Mouse (Mus musculus): ENCODE results near the gene Prmt7.
A peak's percentile ranks its signal among the peaks of the same experiment; 100 is the strongest.
"Not testable (repeated sequence)": the region's sequence is repeated elsewhere in the genome, so short reads cannot be mapped to it uniquely, and the experiment has no call there.

Prmt7 gene

DNA sequence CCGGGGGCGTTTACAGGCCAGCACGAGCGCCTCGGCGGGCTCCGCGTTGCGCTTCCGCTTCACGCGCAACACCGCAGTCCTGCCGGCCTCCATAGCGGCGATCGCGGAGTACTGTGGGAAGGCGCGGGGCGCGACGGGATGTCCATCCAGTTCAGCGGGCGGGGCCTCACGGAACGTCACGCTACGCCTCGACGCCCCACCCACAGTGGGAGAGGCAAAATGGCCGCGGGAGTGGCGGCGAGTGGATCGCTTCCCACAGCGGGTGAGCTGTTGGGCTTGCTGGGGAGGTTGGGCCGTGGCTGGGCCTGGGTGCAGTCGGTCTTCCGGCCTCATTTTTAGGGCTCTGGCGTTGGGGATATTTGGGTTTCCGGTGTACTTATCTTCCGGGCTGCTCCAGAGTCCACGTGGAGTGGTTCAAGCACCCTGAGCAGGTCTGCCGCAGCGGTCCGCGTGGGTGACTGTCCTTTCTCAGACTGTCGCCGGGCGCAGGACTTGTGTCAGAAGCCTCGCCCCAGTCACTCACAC, at the start of gene Prmt7, which contains the start of gene Slc7a6os:
TSS of gene Prmt7 (plus strand) at position 116 of the 525 bp plus-strand sequence.
TSS of gene Slc7a6os (minus strand) at position 115 of the 525 bp plus-strand sequence.
- peak; percentile 97 for DNase-seq

DNA sequence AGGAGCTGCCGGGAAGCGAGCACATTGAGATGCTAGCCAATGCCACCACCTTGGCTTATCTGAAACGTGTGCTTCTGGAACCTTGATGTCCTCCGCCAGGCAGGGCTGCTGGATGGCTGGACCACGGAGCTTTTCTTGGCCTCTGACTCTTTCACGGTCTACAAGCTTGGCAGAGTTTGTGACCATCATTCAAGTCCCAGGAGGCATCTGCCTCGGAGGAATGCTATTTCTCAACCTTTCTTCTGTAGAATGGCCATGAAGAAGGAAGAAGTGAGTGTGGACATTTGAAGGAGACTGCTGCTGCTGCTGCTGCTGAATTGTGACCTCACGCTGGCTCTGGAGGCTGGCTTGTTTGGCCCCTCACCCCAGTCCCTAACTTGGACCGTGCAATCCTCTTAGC, 47.5 kb upstream of the Prmt7 start:
- no peak for DNase-seq

- DNase-seq: peak; percentile 80
Measured at GRCm38 (mm10) chr8:106165460-106165859, 45.3 kb upstream of the Prmt7 start.

DNA sequence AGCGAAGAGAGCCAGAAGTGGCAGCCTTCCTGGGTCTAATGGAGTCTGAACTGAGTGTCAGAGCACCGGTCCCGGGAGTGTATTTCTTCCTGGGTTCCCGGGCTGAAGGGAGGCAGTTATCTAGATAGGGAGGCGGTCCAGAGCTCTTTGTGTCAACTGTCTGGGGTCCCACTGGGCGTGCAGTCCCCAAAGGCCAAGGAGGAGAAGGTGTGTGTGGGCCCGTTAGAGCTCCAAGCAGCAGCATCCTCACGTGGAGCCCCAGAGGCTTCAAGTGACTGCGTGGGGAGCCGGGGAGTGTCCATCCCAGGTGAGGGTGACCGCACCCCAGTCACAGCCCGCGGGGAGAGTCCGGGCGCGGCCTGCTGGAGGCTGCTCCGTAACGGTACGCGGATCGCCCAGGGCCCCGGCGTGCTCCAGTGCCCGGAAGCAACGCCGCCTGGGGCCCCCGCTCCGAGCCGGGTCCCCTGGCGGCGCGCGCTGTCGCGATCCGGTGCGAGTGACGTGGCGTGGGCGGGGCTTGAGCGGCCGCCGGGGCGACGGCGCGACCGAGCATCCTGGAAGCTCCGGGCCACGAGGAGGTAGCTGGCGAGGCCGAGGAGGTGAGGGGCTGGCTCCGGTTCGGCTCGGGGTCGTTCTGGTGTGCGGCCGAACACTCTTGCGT, 42.2 kb upstream of the Prmt7 start, which contains the start of gene Slc7a6:
TSS of gene Slc7a6 (plus strand) at position 502 of the 661 bp plus-strand sequence.
- DNase-seq: peak; percentile 83

GRCm38 (mm10) chr8:106169017-106169933, 41.5 kb upstream of the Prmt7 start:
- DNase-seq: peak; percentile 30

- DNase-seq: no peak
Measured at GRCm38 (mm10) chr8:106169934-106170480, 40.7 kb upstream of the Prmt7 start.

DNA sequence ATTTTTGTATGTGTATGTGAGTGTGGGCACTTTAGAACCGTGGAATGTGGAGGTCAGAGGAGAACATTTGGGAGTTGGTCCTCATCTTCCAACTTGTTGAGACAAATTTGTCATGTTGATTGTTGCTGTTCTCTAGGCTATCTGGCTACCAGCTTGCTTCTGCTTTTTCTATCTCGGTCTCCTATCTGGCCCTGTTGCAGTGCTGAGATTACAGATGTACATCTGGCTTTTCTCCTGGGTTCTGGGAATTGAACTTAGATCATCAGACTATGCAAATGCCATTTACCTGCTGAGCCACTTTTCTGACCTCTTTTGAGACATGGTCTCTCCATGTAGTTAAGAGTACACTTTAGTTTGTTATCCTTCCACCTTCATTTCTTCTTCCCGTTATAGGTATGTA, 37.2 kb upstream of the Prmt7 start:
- no peak for DNase-seq

GRCm38 (mm10) chr8:106176891-106177290, 33.8 kb upstream of the Prmt7 start:
- DNase-seq: no peak

GRCm38 (mm10) chr8:106177594-106177993, 33.1 kb upstream of the Prmt7 start:
- no peak for DNase-seq

DNA sequence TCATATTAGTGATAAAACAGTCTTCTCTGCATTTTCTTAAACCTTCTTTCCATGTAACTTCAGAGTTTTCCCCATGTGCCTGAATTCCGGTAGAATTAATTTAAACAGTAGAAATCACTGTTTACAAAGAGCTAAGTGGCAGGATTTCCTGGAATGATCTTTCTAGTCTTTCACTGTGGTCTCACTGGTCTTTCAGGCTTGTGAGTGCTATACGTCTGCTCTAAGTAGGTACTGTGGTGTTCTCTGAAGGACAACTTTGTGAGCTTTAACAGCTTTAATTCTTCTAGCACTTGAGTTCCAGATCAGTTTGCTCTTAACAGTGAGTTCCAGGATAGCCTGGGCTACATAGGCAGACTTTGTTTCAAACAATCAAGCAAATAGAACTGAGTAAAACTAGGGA, 32.3 kb upstream of the Prmt7 start:
- no peak for DNase-seq

DNA sequence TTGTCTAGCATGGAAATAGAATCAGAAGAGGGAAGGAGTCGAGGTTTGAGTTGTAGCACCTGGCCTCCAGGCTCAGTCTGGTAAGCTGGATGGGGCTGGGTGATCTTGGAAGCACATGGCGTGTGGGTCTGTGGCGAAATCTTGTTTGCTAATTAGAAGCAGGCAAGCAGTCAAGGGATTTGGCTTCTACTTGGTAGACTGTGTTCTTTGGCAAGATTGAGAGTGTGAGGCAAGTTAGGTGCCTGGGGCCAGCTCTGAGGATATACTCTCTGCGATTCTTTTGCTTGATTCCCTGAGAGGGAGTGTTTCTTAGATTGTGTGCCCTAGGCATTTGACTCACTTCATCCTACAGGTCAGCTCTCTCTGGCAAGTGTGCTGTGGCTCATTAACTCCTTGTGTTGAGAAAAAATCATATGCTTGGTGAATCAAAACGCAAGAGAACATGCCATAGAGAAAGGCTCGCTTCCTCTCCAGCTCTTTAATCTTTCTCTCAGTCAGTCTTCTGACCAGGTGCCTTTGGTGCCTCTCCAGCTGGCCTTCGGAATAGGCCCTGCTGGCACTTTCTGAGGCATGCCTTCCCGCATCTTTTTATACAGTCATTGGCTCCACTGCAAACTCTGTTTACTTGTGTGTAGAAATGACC, 25.0 kb upstream of the Prmt7 start:
- peak; percentile 21 for DNase-seq

- DNase-seq: no peak
Measured at GRCm38 (mm10) chr8:106186394-106186793, 24.3 kb upstream of the Prmt7 start.

- no peak for DNase-seq
Measured at GRCm38 (mm10) chr8:106189162-106189561, 21.6 kb upstream of the Prmt7 start.

GRCm38 (mm10) chr8:106191639-106192038, 19.1 kb upstream of the Prmt7 start:
- DNase-seq: no peak

- no peak for DNase-seq
Measured at GRCm38 (mm10) chr8:106193162-106193561, 17.6 kb upstream of the Prmt7 start.

DNA sequence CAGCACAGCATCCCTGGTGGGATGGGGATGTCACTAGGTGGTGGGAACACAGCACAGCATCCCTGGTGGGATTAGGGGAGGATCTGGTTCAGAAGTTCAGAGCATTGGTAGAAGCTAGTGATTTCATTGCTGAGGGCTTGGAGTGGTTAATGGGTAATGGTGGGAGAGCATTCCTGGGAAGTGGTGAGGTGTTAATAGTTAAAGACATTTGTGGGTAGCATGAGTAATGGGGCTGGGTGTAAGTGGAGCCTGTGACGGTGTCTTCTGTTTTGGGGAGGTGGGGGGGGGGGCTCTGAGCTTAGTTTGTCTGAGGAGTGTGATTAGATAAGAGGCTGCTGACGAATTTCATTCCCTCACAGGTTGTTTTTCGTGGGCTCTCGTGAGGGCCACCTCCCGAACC, 16.7 kb upstream of the Prmt7 start:
- DNase-seq: no peak

GRCm38 (mm10) chr8:106198741-106199140, 12.0 kb upstream of the Prmt7 start:
- peak; percentile 23 for DNase-seq

GRCm38 (mm10) chr8:106199596-106199995, 11.1 kb upstream of the Prmt7 start:
- DNase-seq: not testable (repeated sequence)

- no peak for DNase-seq
Measured at GRCm38 (mm10) chr8:106210035-106210731, 553 bp upstream of the Prmt7 start.

- no peak for DNase-seq
Measured at GRCm38 (mm10) chr8:106211421-106211820, 685 bp downstream of the Prmt7 start.

- DNase-seq: no peak
Measured at GRCm38 (mm10) chr8:106213959-106214358, 3.2 kb downstream of the Prmt7 start.

DNA sequence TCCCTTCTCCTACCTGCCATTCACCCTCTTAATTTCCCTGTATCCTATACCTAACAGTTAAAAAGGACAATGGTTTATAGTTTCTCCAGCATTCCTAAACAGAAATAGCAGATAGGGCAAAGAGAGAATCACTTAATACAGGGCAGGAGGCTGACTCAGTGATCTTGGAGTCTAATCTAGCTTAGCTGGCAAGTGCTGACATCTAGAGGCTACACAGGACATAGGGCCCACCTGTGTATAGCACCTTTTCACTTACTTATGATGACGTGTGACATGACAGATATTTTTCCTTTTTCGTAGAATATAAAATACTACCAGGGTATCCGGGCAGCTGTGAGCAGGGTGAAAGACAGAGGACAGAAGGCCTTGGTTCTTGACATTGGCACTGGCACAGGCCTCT, 8.9 kb downstream of the Prmt7 start:
- no peak for DNase-seq

Data from kidney, adult 18-20 months (tissue).